Mouse (Mus musculus): Measurements from ENCODE around the gene Tert.

GRCm38 (mm10) chr13:73626410-73626744 lies 334 bp upstream of the Tert start:
- TF ChIP-seq GATA1 (IDR thresholded peaks at IDR 0.05; ENCODE audit: borderline replicate concordance, low read length) (no peak), FLI1 (IDR thresholded peaks at IDR 0.05; ENCODE audit: low read length) (no peak)
